In genomic region chr4:36890365-36890764, GRCm38 (mm10) we compare ENCODE assay signal across 31 mouse cellular contexts.
"Had no signal": no experiment of that assay in that cellular context is flagged by ENCODE, and none has a peak within 500 bp of the region (broad histone marks: within the 10 kb centered on the region; RNA-seq: fewer than 3 reads in every experiment).

No protein-coding gene starts in this region.

- H3K36me3 ChIP-seq: limb, embryonic 10.5 days; limb, embryonic 12.5 days; limb, embryonic 13.5 days; limb, embryonic 15.5 days; liver, embryonic 12.5 days; liver, embryonic 13.5 days; liver, embryonic 15.5 days; lung, embryonic 15.5 days; midbrain, embryonic 10.5 days; midbrain, embryonic 12.5 days; midbrain, embryonic 13.5 days; midbrain, embryonic 15.5 days had no signal

- H3K4me1 ChIP-seq: limb, embryonic 10.5 days; limb, embryonic 12.5 days; limb, embryonic 13.5 days; limb, embryonic 15.5 days; liver, embryonic 12.5 days; liver, embryonic 13.5 days; liver, embryonic 15.5 days; lung, embryonic 15.5 days; megakaryocyte, embryonic 14.5 days; midbrain, embryonic 10.5 days; midbrain, embryonic 12.5 days; midbrain, embryonic 13.5 days; midbrain, embryonic 15.5 days had no signal

- H3K9ac ChIP-seq: limb, embryonic 12.5 days; limb, embryonic 13.5 days; limb, embryonic 15.5 days; liver, embryonic 12.5 days; liver, embryonic 13.5 days; liver, embryonic 14.5 days; liver, embryonic 15.5 days; liver, postnatal 0 days; lung, embryonic 14.5 days; lung, embryonic 15.5 days; midbrain, embryonic 12.5 days; midbrain, embryonic 13.5 days; midbrain, embryonic 15.5 days had no signal

- H3K4me3 ChIP-seq: limb, embryonic 10.5 days; limb, embryonic 12.5 days; limb, embryonic 13.5 days; limb, embryonic 15.5 days; liver, embryonic 12.5 days; liver, embryonic 13.5 days; liver, embryonic 15.5 days; lung, embryonic 15.5 days; megakaryocyte, embryonic 14.5 days; midbrain, embryonic 10.5 days; midbrain, embryonic 12.5 days; midbrain, embryonic 13.5 days; midbrain, embryonic 15.5 days; myocyte had no signal

- H3K27ac ChIP-seq: limb, embryonic 10.5 days; limb, embryonic 12.5 days; limb, embryonic 13.5 days; limb, embryonic 15.5 days; liver, embryonic 12.5 days; liver, embryonic 13.5 days; liver, embryonic 14.5 days; liver, embryonic 15.5 days; lung, embryonic 15.5 days; macrophage; midbrain, embryonic 10.5 days; midbrain, embryonic 12.5 days; midbrain, embryonic 13.5 days; midbrain, embryonic 15.5 days had no signal

- H3K9me3 ChIP-seq: limb, embryonic 10.5 days; limb, embryonic 12.5 days; limb, embryonic 13.5 days; limb, embryonic 15.5 days; liver, embryonic 12.5 days; liver, embryonic 13.5 days; liver, embryonic 15.5 days; lung, embryonic 15.5 days; megakaryocyte, embryonic 14.5 days; midbrain, embryonic 10.5 days; midbrain, embryonic 12.5 days; midbrain, embryonic 13.5 days; midbrain, embryonic 15.5 days had no signal

- H3K4me2 ChIP-seq: limb, embryonic 12.5 days; limb, embryonic 13.5 days; limb, embryonic 15.5 days; liver, embryonic 11.5 days; liver, embryonic 12.5 days; liver, embryonic 13.5 days; liver, embryonic 15.5 days; lung, embryonic 14.5 days; lung, embryonic 15.5 days; midbrain, embryonic 11.5 days; midbrain, embryonic 12.5 days; midbrain, embryonic 13.5 days; midbrain, embryonic 15.5 days had no signal

- ATAC-seq: liver, embryonic 12.5 days; liver, postnatal 0 days; lung, postnatal 0 days; midbrain, embryonic 13.5 days; midbrain, embryonic 15.5 days; midbrain, embryonic 16.5 days had no signal

- DNase-seq: left cerebral cortex, postnatal 4 days; liver; liver, embryonic 13.5 days; liver, postnatal 0 days; lung, adult 18-20 months; lung, adult 2 months; lung, embryonic 14.5 days; lung, postnatal 10 days; lung, postnatal 14 days; lung, postnatal 36 days; lung, postnatal 4 days; midbrain, embryonic 14.5 days had no signal

- H3K27me3 ChIP-seq: limb, embryonic 12.5 days; limb, embryonic 13.5 days; limb, embryonic 15.5 days; liver, embryonic 12.5 days; liver, embryonic 13.5 days; liver, embryonic 15.5 days; lung, embryonic 15.5 days; megakaryocyte, embryonic 14.5 days; midbrain, embryonic 12.5 days; midbrain, embryonic 13.5 days; midbrain, embryonic 15.5 days had no signal
